Mouse (Mus musculus): ENCODE results near the gene Tubgcp3. TPM values are rescaled to one million over a fixed set of nuclear protein-coding genes. Genes with fewer than 3 reads are reported as not detected.
A peak's percentile ranks its signal among the peaks of the same experiment; 100 is the strongest.
"Not testable (repeated sequence)": the region's sequence is repeated elsewhere in the genome, so short reads cannot be mapped to it uniquely, and the experiment has no call there.

Tubgcp3 gene
- total RNA-seq, 2 experiments from 2014 or later = 45.7 to 53.6 TPM

DNA sequence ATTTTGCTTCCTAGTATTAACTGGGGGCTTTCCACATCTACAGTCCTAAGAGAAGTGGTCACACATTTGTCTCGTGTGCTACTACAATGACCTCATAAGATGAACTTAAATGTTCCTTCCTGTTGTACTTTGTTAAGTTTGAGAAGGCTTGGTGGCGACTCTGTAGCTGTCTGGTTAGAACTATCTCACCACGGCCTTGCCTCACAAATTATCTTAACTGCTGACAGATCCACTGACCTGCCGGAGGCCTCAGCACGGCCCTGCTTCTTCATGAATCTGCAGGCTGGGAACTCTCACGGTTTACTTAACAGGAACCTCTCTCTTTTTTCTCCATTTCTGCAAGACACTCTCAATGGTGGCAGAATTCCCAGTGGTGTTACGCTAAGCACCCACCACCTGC is 27.2 kb downstream of the Tubgcp3 start:
- ATAC-seq (replicated peaks; ENCODE audit: poor library complexity, severe bottlenecking) = no peak

DNA sequence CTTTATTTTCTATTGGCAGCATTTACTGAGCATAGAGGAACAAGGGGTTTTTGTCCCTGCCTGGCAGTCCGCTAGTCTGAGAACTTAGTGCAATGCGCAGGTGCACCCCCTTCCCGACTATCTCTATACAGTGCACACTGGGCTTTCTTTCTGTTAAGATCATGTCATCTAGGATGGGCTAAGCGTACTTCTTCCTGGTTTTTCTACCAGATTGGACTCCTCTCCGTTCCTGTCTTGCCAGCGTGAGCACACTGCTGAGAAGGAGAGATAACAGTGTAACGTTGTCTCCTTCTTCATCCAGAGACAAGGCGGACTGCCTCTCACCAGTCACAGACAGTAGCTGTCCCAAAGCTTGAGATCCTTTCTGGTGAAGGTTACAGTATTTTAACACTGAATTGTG is 27.7 kb downstream of the Tubgcp3 start:
- no peak for ATAC-seq (replicated peaks; ENCODE audit: poor library complexity, severe bottlenecking)

DNA sequence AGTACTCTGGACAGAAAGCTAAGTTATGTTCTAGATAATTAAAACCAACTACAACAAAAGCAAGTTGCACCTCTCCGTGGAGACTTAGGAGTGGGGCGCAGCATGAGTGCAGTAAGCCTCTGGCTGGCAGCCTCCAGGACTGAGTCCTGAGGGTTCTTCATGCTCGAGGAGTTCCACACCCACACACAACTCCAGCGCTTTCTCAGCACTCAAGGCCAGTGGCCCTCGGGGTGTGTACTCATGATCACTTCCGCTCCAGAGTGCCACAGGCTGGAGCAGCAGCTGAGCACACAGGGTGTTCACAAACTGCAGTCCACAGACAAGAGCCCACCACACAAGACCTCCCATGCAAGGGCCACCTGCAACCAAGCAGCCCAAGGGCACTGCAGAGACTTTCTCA is 30.5 kb downstream of the Tubgcp3 start:
- ATAC-seq (replicated peaks; ENCODE audit: poor library complexity, severe bottlenecking) = no peak

DNA sequence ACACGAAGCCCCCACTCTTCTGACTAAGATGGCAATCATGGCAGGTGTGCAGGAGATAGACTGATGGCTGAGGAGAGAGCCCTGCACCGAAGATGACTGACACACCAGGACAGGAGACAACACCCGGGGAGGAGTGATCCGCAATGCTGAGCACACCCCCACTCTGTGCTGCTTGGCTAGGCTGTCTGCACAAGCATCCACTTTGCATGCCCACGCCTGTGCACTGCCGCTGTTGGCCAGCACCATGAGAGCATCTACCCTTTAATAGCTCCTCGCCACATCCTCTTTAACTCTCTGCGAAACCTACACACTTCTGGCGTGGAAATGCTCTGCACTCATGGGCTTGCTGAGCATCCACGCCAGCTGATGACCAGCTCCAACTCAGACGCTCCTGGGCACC is 33.6 kb downstream of the Tubgcp3 start:
- no peak for ATAC-seq (replicated peaks; ENCODE audit: poor library complexity, severe bottlenecking)

DNA sequence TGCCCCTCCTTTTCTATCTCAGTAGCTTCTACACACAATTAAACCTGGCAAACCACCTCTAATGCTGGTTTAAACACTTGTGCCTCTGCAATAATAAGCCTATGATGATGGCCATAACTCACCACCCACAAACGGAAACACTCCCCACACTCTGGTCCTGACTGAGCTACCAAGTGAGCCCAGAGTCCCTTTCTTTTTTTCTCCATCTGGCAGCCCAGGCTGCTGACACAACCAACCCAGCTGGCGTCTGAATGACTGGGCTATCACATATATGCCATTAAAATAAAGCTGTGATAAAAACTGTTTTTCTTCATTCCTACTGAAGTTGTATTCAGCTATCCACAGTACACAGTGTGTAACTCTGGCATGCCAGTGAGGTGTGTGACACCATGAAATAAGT is 36.7 kb downstream of the Tubgcp3 start:
- ATAC-seq (replicated peaks; ENCODE audit: poor library complexity, severe bottlenecking) = no peak

DNA sequence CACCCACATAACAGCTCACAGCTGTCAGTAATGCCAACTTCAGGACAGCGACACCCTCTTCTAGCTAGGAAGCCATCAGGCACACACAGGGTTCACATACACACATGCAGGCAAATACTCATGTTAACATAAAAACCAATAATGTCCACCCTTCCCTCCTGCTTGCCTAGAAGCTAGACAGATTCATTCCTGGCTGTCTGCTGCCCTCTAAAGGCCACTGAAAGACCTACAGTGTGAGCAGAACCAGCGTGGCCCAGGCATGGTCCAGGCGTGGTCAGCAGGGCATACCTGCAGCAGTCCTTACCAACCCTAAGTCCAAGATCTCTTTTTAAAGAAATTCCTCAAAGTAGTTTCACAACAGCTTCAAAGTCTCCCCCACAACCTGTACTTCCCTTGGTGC is 43.0 kb downstream of the Tubgcp3 start:
- peak; percentile 58 for ATAC-seq (replicated peaks; ENCODE audit: poor library complexity, severe bottlenecking)

DNA sequence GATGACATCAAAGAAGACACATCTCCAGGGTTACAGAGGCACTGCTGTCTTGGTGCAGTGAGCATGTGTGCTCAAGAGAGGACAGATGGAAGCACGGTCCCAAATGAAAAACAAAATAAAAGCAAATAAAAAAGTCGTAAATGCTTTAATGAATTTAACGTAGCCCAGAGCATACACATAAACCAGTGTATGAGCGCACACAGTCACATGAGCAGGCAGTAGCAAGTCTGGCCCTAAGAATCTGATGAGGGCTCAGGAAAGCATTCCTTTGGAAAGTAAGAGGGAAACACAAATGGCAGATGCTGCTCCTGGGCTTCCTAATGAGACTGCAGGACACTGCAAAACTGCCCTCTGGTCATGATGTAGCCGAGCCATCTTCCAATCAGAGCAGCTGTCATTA is 46.2 kb downstream of the Tubgcp3 start:
- ATAC-seq (replicated peaks; ENCODE audit: poor library complexity, severe bottlenecking) = no peak

DNA sequence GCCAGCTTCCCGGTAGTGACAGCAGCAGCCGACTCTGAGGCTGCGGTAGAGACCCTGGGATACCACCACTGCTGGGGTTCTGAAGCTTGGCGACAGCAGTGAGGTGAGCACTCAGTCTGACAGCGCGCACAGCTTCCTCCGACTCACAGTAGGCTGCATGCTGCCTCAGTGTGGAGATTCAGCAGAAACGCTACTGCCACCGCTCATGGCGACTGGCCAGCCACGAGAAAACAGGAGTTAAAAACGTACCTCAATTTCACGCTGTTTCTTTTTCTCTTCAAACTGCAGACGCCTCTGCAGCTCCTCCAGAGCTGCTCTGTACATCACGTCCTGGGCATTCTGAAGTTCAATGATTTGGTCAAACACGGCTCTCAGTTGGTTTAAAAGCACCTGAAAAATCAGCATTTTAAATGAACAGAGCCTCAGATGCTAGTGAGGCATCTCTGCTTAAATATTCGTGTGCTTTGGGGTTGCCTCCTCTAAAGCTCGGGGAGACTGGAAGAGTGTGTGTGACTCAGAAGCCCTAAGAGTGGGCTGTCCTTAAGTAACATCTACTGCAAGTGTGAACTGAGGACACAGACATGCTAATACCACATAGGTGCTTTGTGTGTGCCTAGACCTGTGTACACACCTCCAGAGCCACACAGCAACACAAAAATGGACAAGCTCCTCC is 50.4 kb downstream of the Tubgcp3 start:
- ATAC-seq (replicated peaks; ENCODE audit: poor library complexity, severe bottlenecking) = no peak

DNA sequence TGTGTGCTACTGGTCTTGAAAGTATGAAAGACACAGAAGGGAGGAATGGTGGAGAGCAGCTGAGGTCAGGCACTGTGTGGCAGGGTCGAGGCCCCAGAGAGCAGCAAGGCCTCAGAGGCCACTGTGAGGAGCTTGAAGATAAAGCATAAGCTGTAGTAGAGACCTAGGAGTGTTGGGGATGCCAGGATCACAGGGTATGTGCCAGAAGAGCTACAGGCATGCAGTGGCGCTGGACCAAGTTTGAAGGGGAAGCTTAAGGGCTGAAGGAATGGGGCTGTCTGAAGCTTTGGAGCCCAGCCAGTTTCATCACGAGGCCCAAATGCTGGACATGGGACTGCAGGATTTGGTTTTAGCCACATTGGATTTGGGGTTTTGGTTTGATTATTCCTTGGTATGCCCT is 54.7 kb downstream of the Tubgcp3 start:
- not testable (repeated sequence) for ATAC-seq (replicated peaks; ENCODE audit: poor library complexity, severe bottlenecking)

DNA sequence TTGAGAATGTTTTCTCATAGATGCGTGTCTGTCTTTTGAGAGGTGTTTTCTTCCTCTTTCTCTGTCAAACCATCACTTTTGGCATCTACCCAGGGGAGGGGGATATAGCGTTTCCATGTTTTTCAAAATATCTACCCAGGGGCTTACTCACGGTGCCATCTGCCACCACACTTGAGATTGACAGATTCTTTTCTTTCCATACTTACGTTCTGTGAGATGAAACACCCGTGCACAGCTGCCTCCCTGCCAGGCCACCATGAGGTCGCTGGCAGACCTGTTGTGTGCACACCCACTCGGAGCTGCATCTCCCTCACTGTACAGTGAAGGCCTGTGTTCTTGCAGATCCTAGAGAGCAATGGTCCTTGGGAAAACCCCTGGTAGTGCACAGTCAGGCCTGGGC is 58.8 kb downstream of the Tubgcp3 start:
- no peak for ATAC-seq (replicated peaks; ENCODE audit: poor library complexity, severe bottlenecking)

DNA sequence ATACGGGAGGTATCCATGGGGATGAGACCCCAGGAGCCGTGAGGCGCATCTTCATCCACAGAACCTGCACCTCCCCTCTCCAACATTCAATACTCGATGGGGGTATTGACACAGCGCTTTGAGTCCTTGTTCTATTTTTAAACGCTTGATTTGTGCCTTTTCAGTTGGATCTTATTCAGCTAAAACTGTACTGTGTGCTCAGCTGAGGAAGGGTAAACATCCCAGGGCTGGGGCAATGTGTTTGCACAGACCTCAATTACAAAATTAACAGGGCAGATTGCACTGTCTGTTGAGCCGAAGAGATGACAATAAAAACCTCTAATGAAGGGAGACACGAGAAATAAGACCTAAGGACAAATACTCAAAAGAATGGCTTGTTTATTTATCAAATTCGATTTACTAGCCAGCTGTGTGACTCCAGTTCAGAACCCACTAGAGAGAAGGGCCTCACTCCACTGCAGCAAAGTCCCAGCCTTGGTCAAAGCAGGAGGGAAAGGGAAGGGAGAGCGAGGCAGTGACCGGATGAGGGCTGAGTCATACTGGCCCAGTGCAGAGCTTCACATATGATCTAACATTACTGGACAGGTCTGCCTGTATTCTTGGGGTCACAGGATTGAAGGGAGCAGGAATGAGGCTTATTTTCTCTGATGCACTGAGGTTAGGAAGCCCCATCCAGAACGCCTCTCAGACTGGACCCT is 62.1 kb downstream of the Tubgcp3 start:
- ATAC-seq (replicated peaks; ENCODE audit: poor library complexity, severe bottlenecking) = no peak

DNA sequence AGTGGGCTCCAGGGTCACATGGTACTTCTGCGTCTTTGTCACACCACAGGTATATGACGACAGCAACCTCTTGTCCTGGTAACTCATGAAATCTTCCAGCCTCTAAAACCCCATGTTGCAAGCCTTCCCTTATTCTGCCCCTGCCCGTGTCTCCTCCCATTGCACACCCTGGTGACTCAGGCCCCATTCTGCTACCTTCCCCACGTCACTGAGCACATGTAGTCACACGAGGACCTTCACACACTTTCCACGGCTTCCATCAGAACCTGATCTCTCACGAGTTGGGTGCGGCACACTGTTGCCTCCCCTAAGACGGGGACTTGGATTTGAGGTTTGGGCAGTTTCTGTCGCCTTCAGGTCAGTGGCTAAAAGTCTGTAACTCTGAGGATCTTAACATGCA is 63.2 kb downstream of the Tubgcp3 start:
- no peak for ATAC-seq (replicated peaks; ENCODE audit: poor library complexity, severe bottlenecking)

DNA sequence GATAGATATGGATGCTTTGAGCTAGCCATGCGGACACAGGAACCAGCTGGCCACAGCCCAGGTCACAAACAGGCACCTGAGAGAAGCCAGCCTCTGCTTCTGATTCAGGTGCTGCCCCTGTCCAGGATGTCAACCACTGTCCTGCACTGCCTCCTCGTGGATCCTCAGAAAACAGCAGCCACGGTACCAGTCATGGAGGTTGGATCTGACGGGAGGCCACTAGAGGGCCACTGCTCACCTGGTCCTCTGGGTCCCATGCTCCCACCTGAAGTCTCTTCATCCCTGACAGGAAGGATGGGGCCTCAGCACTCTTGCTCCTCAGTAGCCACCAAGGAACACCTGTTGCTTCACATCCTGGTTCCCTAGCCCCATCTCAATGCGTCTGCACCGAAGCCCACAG is 64.8 kb downstream of the Tubgcp3 start:
- ATAC-seq (replicated peaks; ENCODE audit: poor library complexity, severe bottlenecking) = peak; percentile 86

DNA sequence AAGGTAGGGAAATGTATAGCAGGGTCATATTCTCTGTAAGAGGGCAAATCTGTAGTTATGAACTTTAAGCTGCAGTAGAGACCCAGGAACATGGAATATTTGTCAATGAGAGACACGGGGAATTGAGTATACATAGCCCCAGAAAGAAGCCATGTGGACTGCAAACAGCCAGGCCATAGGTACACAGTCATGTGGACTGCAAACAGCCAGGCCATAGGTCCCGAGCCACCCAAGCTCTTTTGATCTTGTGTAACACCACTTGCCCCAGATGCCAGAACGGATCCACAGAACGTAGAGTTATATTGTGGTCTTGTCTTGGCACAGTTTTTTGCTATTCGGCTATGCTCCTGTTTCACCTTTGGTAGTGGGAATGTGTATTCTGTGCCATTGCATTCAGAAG is 88.3 kb downstream of the Tubgcp3 start:
- no peak for ATAC-seq (replicated peaks; ENCODE audit: poor library complexity, severe bottlenecking)

DNA sequence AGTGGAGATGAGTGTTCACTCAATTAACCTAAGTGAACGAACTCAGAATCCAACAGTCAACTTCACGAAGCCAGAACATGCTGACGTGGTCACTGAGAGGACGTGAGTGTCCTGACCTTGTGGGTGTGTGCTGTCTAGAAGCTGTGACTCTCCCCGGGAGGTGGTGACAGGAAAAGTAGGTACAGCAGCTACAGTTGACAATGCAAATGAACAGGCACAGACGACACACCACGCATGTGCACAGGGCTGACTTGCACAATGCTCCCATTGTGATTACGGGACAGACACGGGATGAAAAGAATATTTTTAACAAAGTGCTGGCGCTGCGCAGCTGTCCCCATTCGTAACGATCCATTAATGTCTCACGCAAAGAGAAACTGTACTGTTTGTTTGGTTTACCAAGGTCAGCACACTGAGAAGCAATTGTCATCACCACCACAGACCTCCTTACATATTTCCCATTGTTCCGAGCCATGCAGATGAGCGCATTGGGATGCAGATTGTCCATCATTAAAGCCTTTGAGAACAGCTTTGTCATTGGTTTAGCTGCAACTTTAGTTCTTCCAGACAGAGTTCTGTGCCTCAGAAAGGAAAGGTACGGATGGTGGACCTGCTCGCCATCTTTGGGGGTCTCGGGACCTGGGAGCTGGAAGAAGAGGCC is 92.6 kb downstream of the Tubgcp3 start:
- ATAC-seq (replicated peaks; ENCODE audit: poor library complexity, severe bottlenecking) = not testable (repeated sequence)

DNA sequence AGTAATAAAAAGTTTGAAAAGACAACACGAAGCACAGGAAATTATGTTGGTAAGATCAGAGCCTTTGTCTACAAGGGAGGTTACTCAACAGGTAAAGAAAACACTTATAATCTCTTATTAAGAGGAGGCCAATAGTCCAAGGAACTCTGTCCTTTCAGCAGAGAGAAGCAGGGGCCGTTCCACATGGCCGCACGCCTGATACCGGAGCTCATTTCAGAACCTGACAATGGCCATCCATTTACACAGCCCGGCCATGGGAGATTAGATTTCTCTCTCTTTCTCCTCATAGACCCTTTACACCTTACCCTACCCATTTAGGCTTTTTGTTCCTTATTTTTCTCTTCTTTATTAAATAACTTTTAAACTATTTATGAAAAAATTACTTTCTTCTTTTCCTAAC is 95.3 kb downstream of the Tubgcp3 start:
- no peak for ATAC-seq (replicated peaks; ENCODE audit: poor library complexity, severe bottlenecking)

DNA sequence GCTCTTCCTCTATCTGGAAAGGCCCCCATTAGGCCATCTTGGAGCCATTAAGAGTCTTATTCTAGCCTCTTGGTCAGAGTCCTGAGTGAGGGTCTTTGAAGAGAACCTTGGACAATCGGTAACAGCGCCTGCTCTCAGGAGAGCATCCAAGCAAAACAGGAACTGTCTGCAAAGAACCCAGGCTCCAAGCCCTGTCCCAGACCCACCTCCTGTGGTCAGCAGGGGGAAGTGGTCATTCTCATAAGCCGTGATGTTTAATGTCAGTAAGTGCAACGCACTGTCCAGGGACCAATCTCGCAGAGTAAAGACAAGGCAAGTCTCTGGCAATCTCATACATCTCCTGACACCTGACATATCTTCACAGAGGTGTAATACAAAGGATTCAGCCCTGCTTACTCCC is 96.0 kb downstream of the Tubgcp3 start:
- ATAC-seq (replicated peaks; ENCODE audit: poor library complexity, severe bottlenecking) = peak; percentile 66

DNA sequence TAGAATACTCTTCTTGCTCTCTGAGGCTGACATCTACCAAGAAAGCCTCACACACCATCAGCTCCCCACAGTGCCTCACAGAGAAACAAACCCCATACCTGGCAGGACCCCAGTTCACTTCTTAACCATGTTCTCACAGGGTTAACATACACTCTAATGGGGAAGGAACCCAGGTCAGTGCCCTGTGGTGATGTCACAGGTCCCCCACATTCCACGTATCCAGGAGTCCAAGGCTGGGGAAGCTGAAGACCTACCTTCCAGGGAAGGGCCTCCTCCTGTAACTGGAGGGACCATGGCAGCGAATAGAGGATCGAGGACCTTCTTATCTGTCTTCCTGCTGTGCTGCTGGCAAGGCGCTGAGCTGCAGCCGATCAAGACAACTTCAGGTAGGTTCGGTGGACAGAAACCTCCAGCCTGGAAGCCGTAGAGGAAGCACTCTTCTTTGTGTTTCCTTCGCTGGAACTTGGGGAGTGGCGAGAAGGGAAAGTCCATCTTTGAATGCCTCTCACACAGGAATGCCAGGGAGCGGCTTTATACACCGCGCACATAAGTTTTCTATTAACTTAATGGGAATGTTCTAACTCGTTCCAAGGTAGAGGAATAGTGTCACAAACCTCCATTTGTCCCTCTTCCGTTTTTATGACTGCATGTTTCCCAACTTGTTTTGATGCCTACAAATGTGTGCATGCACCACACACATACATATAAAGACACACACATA is 99.1 kb downstream of the Tubgcp3 start, which contains the start of gene Spaca7:
Gene Spaca7, plus strand, starts transcription at position 216 of the 721 bp plus-strand sequence.
- no peak for ATAC-seq (replicated peaks; ENCODE audit: poor library complexity, severe bottlenecking)

DNA sequence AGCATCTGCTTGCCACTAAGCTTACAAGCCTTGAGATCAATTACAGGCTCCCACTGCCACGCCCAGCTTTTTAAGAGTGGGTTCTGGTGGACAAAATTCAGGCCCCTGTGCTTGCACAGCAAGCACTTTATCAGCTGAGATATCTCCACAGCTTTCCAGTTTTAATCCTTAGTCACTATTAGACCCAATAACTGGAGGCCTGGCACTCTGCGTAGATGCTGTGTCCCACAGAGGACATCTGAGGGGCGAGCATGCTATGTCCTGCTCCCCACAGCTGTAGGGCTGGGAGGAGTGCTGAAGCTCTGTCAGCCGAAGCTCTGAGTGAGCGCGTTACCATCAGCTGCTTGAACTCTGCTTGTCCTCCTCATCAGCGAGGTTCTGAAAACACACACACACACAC is 105.5 kb downstream of the Tubgcp3 start:
- ATAC-seq (replicated peaks; ENCODE audit: poor library complexity, severe bottlenecking) = no peak

DNA sequence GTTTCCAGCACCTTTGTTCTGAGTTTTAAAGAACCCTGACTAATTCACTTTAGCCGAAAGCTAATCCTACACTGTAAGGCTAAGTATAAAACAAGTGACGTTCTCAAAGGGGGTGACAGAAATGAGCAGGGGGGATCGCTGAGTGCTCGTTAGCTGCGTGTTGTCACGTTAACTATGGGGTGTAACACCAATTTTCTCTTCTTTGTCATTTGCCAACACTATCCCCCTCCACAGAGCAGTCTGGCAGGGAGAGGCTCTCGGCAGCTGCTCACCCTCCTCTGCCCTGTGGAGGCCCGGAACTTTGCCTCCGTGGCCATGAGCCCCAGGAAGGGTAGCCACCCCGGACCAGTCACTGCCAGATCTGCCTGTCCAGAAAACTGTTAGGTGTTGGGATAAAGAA is 106.6 kb downstream of the Tubgcp3 start:
- ATAC-seq (replicated peaks; ENCODE audit: poor library complexity, severe bottlenecking) = no peak

DNA sequence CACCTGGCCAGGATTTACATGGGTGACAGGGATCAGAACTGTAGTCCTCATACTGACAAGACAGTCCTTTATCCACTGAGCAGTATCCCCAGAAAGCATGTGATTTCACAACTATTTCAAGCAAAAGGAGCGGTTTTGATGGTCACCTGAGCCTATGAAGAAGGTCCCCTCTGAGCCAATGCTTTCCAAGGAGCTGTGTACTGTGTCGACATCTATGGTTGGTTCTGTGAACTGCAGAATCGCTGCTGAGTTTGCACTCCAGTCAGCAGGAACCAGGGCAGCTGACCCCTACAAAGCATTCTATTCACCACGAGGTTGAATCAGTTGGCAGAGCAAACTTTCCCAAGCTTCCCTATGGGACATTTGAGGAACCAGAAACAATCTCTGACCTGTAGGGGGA is 107.7 kb downstream of the Tubgcp3 start:
- ATAC-seq (replicated peaks; ENCODE audit: poor library complexity, severe bottlenecking) = peak; percentile 46; the same call in 1 of the 2 replicates

Measured in granulocyte monocyte progenitor cell, adult 5-6 weeks (primary cell).